Mouse (Mus musculus): ENCODE measurements around the gene Eno3.

DNA sequence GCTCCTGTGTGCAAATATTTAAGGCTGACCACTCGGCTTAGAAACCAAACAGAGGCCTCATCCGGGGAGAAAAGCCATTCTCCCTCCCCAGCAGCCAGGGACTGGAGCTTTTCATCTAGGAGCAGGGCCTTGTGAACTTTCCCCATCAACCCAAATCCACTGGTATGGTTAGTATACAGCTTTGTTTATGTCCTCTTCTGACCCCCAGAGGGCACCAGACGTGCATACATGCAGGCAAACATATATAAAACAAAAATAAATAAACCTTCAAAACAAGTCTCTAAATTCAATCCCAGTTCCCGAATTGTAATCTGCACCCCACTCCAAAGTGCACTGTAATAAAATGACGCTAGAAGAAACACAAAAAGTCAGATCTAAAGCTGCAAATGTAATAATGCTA lies 27.4 kb upstream of the Eno3 start:
- TF ChIP-seq POLR2A (IDR thresholded peaks at IDR 0.05; ENCODE audit: insufficient read length, low read depth) (no peak), MYOD1 (IDR thresholded peaks at IDR 0.05; ENCODE audit: control insufficient read depth in 1 of 3, insufficient read length in 2 of 3, low read depth in 2 of 3) (no peak), TCF12 (IDR thresholded peaks at IDR 0.05; ENCODE audit: insufficient read depth, poor library complexity, severe bottlenecking) (no peak), POLR2AphosphoS2 (IDR thresholded peaks at IDR 0.05; ENCODE audit: insufficient read length, low read depth) (no peak), CEBPB (IDR thresholded peaks at IDR 0.05; ENCODE audit: insufficient read depth, poor library complexity, severe bottlenecking) (no peak), MAX (IDR thresholded peaks at IDR 0.05; ENCODE audit: low read depth) (no peak), MYOG (IDR thresholded peaks at IDR 0.05; ENCODE audit: control insufficient read depth in 1 of 3, insufficient read depth in 1 of 3, insufficient read length in 2 of 3, low read depth in 2 of 3) (no peak)

Data from myocyte (in vitro differentiated cells).